Mouse (Mus musculus) layer of hippocampus, adult 2 months (tissue): ENCODE measurements around the gene Gm10778. TPM values are rescaled to one million over a fixed set of nuclear protein-coding genes. Genes with fewer than 3 reads are reported as not detected.
"Not testable (repeated sequence)": the region's sequence is repeated elsewhere in the genome, so short reads cannot be mapped to it uniquely, and the experiment has no call there.

Source experiments
- DNase-seq, 2 experiments: peaks; one replicate each; pipeline ENCODE4 v3.0.0; 2022; ENCODE audit warnings: low spot score in 2 of 2
- H3K27ac ChIP-seq: fragments of 200-600 bp; 2 replicates; pipeline ENCODE4 v1.8.1; 2022
- H3K4me3 ChIP-seq: fragments of 200-600 bp; 2 replicates; pipeline ENCODE4 v1.8.1; 2022; ENCODE audit warnings: mild to moderate bottlenecking
- CTCF ChIP-seq: fragments of 200-600 bp; conservative IDR thresholded peaks from 2 replicates; pipeline ENCODE4 v1.8.1; 2022; ENCODE audit warnings: antibody characterized with exemption, mild to moderate bottlenecking, moderate library complexity
- total RNA-seq, 2 experiments: library from RNA; stranded (reverse); gene quantifications; 2 replicates each; pipeline ENCODE4 v1.2.3; 2021

The Gm10778 gene
- total RNA-seq, 2 experiments from 2014 or later: 3.6 to 5.0 TPM

- no peak overlapping the region for H3K27ac ChIP-seq
- TF ChIP-seq CTCF: no peak
- H3K4me3 ChIP-seq: no peak overlapping the region
- no peak for DNase-seq
These were observed 10.8 kb upstream of the Gm10778 start for GRCm38 (mm10) chr10:81638101-81638500.

- not testable (repeated sequence) for H3K4me3 ChIP-seq, DNase-seq, H3K27ac ChIP-seq
These were observed 8.0 kb upstream of the Gm10778 start for GRCm38 (mm10) chr10:81640825-81641224.

GRCm38 (mm10) chr10:81641566-81641965, 7.3 kb upstream of the Gm10778 start:
- Histone ChIP-seq H3K4me3 (no peak overlapping the region), H3K27ac (no peak overlapping the region)
- TF ChIP-seq CTCF: no peak
- DNase-seq: no peak

- peak overlapping the region; percentile 92 for H3K4me3 ChIP-seq
- TF ChIP-seq CTCF: no peak
- DNase-seq: no peak
- H3K27ac ChIP-seq: peak overlapping the region; percentile 97; the same call in 1 of the 2 replicates
These were observed 6.7 kb upstream of the Gm10778 start for GRCm38 (mm10) chr10:81641978-81642647.

GRCm38 (mm10) chr10:81642648-81643448, 6.0 kb upstream of the Gm10778 start:
- no peak for DNase-seq
- peak overlapping the region; percentile 92 for H3K4me3 ChIP-seq
- no peak for TF ChIP-seq CTCF
- peak overlapping the region; percentile 97 for H3K27ac ChIP-seq

GRCm38 (mm10) chr10:81643449-81644055, 5.3 kb upstream of the Gm10778 start:
- Histone ChIP-seq H3K27ac (peak overlapping the region; percentile 97), H3K4me3 (peak overlapping the region; percentile 92)
- TF ChIP-seq CTCF: peak; percentile 74
- DNase-seq: peak; percentile 93 to 95

GRCm38 (mm10) chr10:81644162-81644561, 4.7 kb upstream of the Gm10778 start:
- DNase-seq: no peak
- TF ChIP-seq CTCF: no peak
- Histone ChIP-seq H3K27ac (peak overlapping the region; percentile 97), H3K4me3 (peak overlapping the region; percentile 92)

- no peak for TF ChIP-seq CTCF
- Histone ChIP-seq H3K27ac (no peak overlapping the region), H3K4me3 (no peak overlapping the region)
- DNase-seq: no peak
These were observed 4.1 kb upstream of the Gm10778 start for GRCm38 (mm10) chr10:81644716-81645115.

- H3K27ac ChIP-seq: no peak overlapping the region
- no peak for DNase-seq
- no peak for TF ChIP-seq CTCF
- H3K4me3 ChIP-seq: no peak overlapping the region
These were observed 3.5 kb upstream of the Gm10778 start for GRCm38 (mm10) chr10:81645391-81645790.

GRCm38 (mm10) chr10:81646015-81646555, 2.8 kb upstream of the Gm10778 start:
- H3K4me3 ChIP-seq: no peak overlapping the region
- TF ChIP-seq CTCF: no peak
- no peak overlapping the region for H3K27ac ChIP-seq
- DNase-seq: peak in 1 of 2 experiments; percentile 9

- no peak overlapping the region for H3K27ac ChIP-seq
- no peak overlapping the region for H3K4me3 ChIP-seq
- no peak for DNase-seq
- TF ChIP-seq CTCF: no peak
These were observed 6.3 kb downstream of the Gm10778 start for GRCm38 (mm10) chr10:81655178-81655577.

- Histone ChIP-seq H3K4me3 (no peak overlapping the region), H3K27ac (no peak overlapping the region)
- TF ChIP-seq CTCF: no peak
- DNase-seq: no peak
These were observed 7.3 kb downstream of the Gm10778 start for GRCm38 (mm10) chr10:81656174-81656573.

GRCm38 (mm10) chr10:81687114-81687513, 38.3 kb downstream of the Gm10778 start:
- DNase-seq, H3K4me3 ChIP-seq, H3K27ac ChIP-seq: not testable (repeated sequence)

GRCm38 (mm10) chr10:81704531-81705301, 55.9 kb downstream of the Gm10778 start, which contains the start of gene Zfp433:
Gene Zfp433 (plus strand): TSS chr10:81704825.
- not testable (repeated sequence) for H3K4me3 ChIP-seq, H3K27ac ChIP-seq, DNase-seq
